ENCODE assay signal across 15 mouse cellular contexts in the genomic region with DNA sequence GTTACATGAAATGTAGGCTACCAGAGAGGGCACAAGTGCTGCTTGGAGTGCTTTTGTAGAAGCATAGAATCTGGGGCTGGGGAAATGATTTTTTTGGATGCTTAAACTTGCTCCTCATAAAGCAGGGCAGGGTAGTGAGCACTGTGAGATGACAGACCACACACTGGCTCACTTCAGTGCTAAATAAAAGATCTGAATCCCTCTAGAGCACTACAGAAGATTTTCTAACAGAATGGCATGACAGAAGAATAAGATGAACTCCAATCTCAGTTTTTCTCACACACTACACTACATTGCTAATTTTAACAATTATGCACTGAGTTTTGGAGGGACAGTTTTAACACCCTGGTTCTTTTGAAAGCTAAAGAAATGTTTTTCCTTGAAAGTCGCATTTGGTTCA.
"Had no signal": no experiment of that assay in that cellular context is flagged by ENCODE, and none has a peak within 500 bp of the region (broad histone marks: within the 10 kb centered on the region; RNA-seq: fewer than 3 reads in every experiment).

No protein-coding gene starts in this region.

- H3K9ac ChIP-seq: neural tube, embryonic 15.5 days; stomach, embryonic 15.5 days had no signal

- H3K27me3 ChIP-seq: neural tube, embryonic 15.5 days; stomach, embryonic 15.5 days had no signal

- H3K4me1 ChIP-seq: neural tube, embryonic 15.5 days; stomach, embryonic 15.5 days had no signal

- DNase-seq: retina, postnatal 1 day; right cerebral cortex, adult 18-20 months; right cerebral cortex, postnatal 14 days; right cerebral cortex, postnatal 25 days; right cerebral cortex, postnatal 4 days; spleen, adult 18-20 months; thymus, adult 18-20 months; thymus, adult 2 months; thymus, postnatal 14 days; thymus, postnatal 25 days; thymus, postnatal 36 days; thymus, postnatal 4 days had no signal

- H3K4me2 ChIP-seq: neural tube, embryonic 15.5 days; stomach, embryonic 15.5 days had no signal

- H3K36me3 ChIP-seq: neural tube, embryonic 15.5 days; stomach, embryonic 15.5 days had no signal

- H3K27ac ChIP-seq: neural tube, embryonic 15.5 days; stomach, embryonic 15.5 days; stomach, postnatal 0 days had no signal

- H3K4me3 ChIP-seq: neural tube, embryonic 15.5 days; stomach, embryonic 15.5 days had no signal

- H3K9me3 ChIP-seq: neural tube, embryonic 15.5 days; stomach, embryonic 15.5 days had no signal
